25 mouse cellular contexts compared by ENCODE assay signal in genomic region chr14:10299030-10299429, GRCm38 (mm10).
DNase-seq lines count a peak whose midpoint lies in the region; ATAC-seq and TF ChIP-seq lines count a peak whose summit lies in the region.
"Had no signal": no experiment of that assay in that cellular context is flagged by ENCODE, and none has a peak within 500 bp of the region (broad histone marks: within the 10 kb centered on the region; RNA-seq: fewer than 3 reads in every experiment).

No protein-coding gene starts in this region.

- no peak overlapping the region for H3K4me2 ChIP-seq in kidney, embryonic 15.5 days
- H3K4me2 ChIP-seq in midbrain, embryonic 15.5 days: no peak overlapping the region
- H3K4me2 ChIP-seq: embryonic facial prominence, embryonic 15.5 days; heart, embryonic 11.5 days; heart, embryonic 15.5 days had no signal

- no peak overlapping the region for H3K27ac ChIP-seq in kidney, adult 2 months (ENCODE audit: insufficient read depth, low read depth, low read length)
- H3K27ac ChIP-seq in kidney, embryonic 15.5 days: no peak overlapping the region
- H3K27ac ChIP-seq in midbrain, embryonic 15.5 days: no peak overlapping the region
- H3K27ac ChIP-seq: embryonic facial prominence, embryonic 15.5 days; forebrain, embryonic 10.5 days; heart, adult 2 months; heart, embryonic 15.5 days had no signal

- no peaks in the 10 kb centered on the region for H3K36me3 ChIP-seq in kidney, adult 2 months (ENCODE audit: control insufficient read depth, insufficient read depth, low read length)
- no peaks in the 10 kb centered on the region for H3K36me3 ChIP-seq in kidney, embryonic 15.5 days
- no peaks in the 10 kb centered on the region for H3K36me3 ChIP-seq in midbrain, embryonic 15.5 days (replicated peaks)
- H3K36me3 ChIP-seq: embryonic facial prominence, embryonic 15.5 days; forebrain, embryonic 10.5 days; G1E; heart, embryonic 15.5 days had no signal

- ATAC-seq in kidney, embryonic 15.5 days (replicated peaks; ENCODE audit: low FRiP score): no peak
- ATAC-seq in midbrain, embryonic 15.5 days (replicated peaks): peak; percentile 62
- ATAC-seq: CD4-positive, CD25-positive, alpha-beta regulatory T cell, adult 4 months; forebrain, embryonic 16.5 days; hindbrain, embryonic 16.5 days had no signal

- no peaks in the 10 kb centered on the region for H3K4me1 ChIP-seq in kidney, adult 2 months (ENCODE audit: control insufficient read depth, insufficient read depth, low read length)
- H3K4me1 ChIP-seq in kidney, embryonic 15.5 days: no peaks in the 10 kb centered on the region
- no peaks in the 10 kb centered on the region for H3K4me1 ChIP-seq in midbrain, embryonic 15.5 days
- H3K4me1 ChIP-seq in lung, adult 2 months (ENCODE audit: control insufficient read depth, insufficient read depth, low read length): no peaks in the 10 kb centered on the region
- H3K4me1 ChIP-seq: embryonic facial prominence, embryonic 15.5 days; forebrain, embryonic 10.5 days; heart, embryonic 15.5 days had no signal

- H3K4me3 ChIP-seq in kidney, adult 2 months (ENCODE audit: insufficient read depth, low read depth, low read length): no peak overlapping the region
- no peak overlapping the region for H3K4me3 ChIP-seq in kidney, embryonic 15.5 days (replicated peaks)
- no peak overlapping the region for H3K4me3 ChIP-seq in midbrain, embryonic 15.5 days
- H3K4me3 ChIP-seq in lung, adult 2 months (replicated peaks; ENCODE audit: extremely low read depth, low read depth, low read length): no peak overlapping the region
- H3K4me3 ChIP-seq: embryonic facial prominence, embryonic 15.5 days; erythroblast, embryonic 14.5 days; forebrain, embryonic 10.5 days; heart, adult 2 months; heart, embryonic 15.5 days had no signal

- intact Hi-C loops in gastrocnemius, postnatal 14 days (cut with DNase I; ENCODE audit: low total_unique reads): no loop called here

- no peak overlapping the region for H3K9ac ChIP-seq in kidney, embryonic 15.5 days
- no peak overlapping the region for H3K9ac ChIP-seq in midbrain, embryonic 15.5 days
- H3K9ac ChIP-seq: embryonic facial prominence, embryonic 15.5 days; heart, embryonic 15.5 days had no signal

- DNase-seq in cerebellum, postnatal 10 days: peak; percentile 4
- no peak for DNase-seq in cerebellum, postnatal 36 days
- DNase-seq in kidney, adult 2 months: peak; percentile 8
- DNase-seq in Muller cell, postnatal 12 days (ENCODE audit: inconsistent ontology term): peak; percentile 37
- DNase-seq in lung, adult 2 months: no peak
- DNase-seq in gastrocnemius, postnatal 14 days: no peak
- DNase-seq: adrenal gland, postnatal 10 days; B cell, adult 2 months; cerebellum, adult 18-20 months; cerebellum, adult 9-11 months; embryo, embryonic 11 days; gastrocnemius, postnatal 10 days; heart, adult 2 months; heart, postnatal 14 days had no signal

- no peak for TF ChIP-seq CTCF in kidney, adult 2 months (conservative IDR thresholded peaks at IDR 0.05; ENCODE audit: insufficient read depth, insufficient read length, low read depth, low read length)
- TF ChIP-seq CTCF in lung, adult 2 months (IDR thresholded peaks at IDR 0.05; ENCODE audit: insufficient read depth, low read length): no peak

- H3K27me3 ChIP-seq in kidney, adult 2 months (replicated peaks; ENCODE audit: control insufficient read depth, insufficient read depth, low read length): no peaks in the 10 kb centered on the region
- H3K27me3 ChIP-seq in kidney, embryonic 15.5 days: no peaks in the 10 kb centered on the region
- H3K27me3 ChIP-seq in midbrain, embryonic 15.5 days (replicated peaks): no peaks in the 10 kb centered on the region
- H3K27me3 ChIP-seq: embryonic facial prominence, embryonic 15.5 days; heart, embryonic 15.5 days had no signal

- TF ChIP-seq POLR2A in kidney, adult 2 months (IDR thresholded peaks at IDR 0.05; ENCODE audit: low read depth, low read length): no peak
- no peak for TF ChIP-seq POLR2A in lung, adult 2 months (IDR thresholded peaks at IDR 0.05; ENCODE audit: borderline replicate concordance, extremely low read depth, low read depth, low read length)

- H3K9me3 ChIP-seq in kidney, embryonic 15.5 days (replicated peaks): no peaks in the 10 kb centered on the region
- no peaks in the 10 kb centered on the region for H3K9me3 ChIP-seq in midbrain, embryonic 15.5 days
- H3K9me3 ChIP-seq: embryonic facial prominence, embryonic 15.5 days; forebrain, embryonic 10.5 days; G1E; heart, embryonic 15.5 days had no signal

- 59% methylated on average over 2 of the region's 2 CpGs for WGBS in kidney, adult 2 months
- 65% methylated on average over 2 of the region's 2 CpGs for WGBS in kidney, embryonic 15.5 days
- WGBS in midbrain, embryonic 15.5 days: 25% methylated on average over 2 of the region's 2 CpGs
- WGBS in lung, adult 2 months: 84% methylated on average over 2 of the region's 2 CpGs

Comparison
In these comparisons a context has a peak if more than half of its experiments do, and no peak if none do; other contexts are left out.
1. DNase-seq: peak in cerebellum, postnatal 10 days (2 of 2), kidney, adult 2 months (single experiment) and Muller cell, postnatal 12 days (single experiment); none in cerebellum, postnatal 36 days (0 of 2), lung, adult 2 months (single experiment) and gastrocnemius, postnatal 14 days (single experiment).